Mouse (Mus musculus) spleen, adult 2 months (tissue): ENCODE measurements around the gene Fcrl6.

Source experiments
- CTCF ChIP-seq: fragments of 200-500 bp; IDR thresholded peaks from 2 replicates; pipeline ENCODE4 v1.5.1; 2011; ENCODE audit warnings: mild to moderate bottlenecking, inconsistent platforms; ENCODE audit not compliant: insufficient read depth, insufficient read length, insufficient replicate concordance; ENCODE audit errors: extremely low read depth
- POLR2A ChIP-seq: fragments of 200-500 bp; IDR thresholded peaks from 2 replicates; pipeline ENCODE4 v1.6.1; 2011; ENCODE audit warnings: low read depth, low read length, inconsistent platforms

GRCm38 (mm10) chr1:172614654-172615053 is 12.3 kb upstream of the Fcrl6 start:
- no peak for TF ChIP-seq POLR2A
- TF ChIP-seq CTCF, result no peak
